Mouse (Mus musculus): ENCODE data around the gene Ceacam20. TPM values are rescaled to one million over a fixed set of nuclear protein-coding genes. Genes with fewer than 3 reads are reported as not detected.
A peak's percentile ranks its signal among the peaks of the same experiment; 100 is the strongest.
"Not testable (repeated sequence)": the region's sequence is repeated elsewhere in the genome, so short reads cannot be mapped to it uniquely, and the experiment has no call there.

Gene Ceacam20
- polyA plus RNA-seq (2014; fragmentation: Nextera tagmentation; extraction: Ambion mirVana), result not detected in 2 replicates

DNA sequence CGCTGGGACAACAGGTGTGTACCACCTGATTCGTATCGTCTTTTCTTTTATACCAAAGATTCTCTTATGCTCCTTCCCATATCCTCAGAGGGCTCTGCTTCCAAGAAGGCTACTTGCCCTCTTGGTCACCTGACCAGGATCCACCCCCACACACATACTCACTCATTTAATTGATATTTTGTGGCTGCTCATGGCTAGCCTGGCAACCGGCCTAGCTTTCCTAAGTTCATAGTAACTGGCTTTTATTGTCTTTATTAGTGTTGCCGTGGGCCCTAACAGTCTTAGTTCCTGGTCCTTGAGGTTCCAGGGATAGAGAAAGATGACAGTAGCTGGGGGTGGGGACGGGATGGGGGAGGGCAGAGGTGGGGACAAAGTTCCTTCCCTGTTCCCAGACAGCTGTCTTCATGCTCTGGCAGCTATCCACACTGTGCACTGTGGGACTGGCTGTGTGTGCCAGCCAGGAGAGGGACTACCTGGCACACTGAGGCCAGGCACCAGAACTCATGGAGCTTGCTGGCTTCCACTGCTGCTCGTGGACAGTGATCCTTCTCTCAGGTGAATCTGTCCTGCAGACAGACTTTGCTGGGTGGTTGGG lies at the start of gene Ceacam20:
Gene Ceacam20, plus strand, starts transcription at position 428 of the 595 bp plus-strand sequence.
- Histone ChIP-seq H3K9ac (ENCODE audit: low read depth, low read length) (no peak within 1 kb of the TSS), H3K4me3 (ENCODE audit: low read length) (no peak within 1 kb of the TSS), H3K4me2 (replicated peaks; ENCODE audit: low read depth, low read length) (no peak within 1 kb of the TSS), H3K4me1 (ENCODE audit: control insufficient read depth, insufficient read depth, low read length) (no peaks in the 10 kb centered on the region), H3K27ac (ENCODE audit: low read depth, low read length) (no peak within 1 kb of the TSS), H3K27me3 (ENCODE audit: control insufficient read depth, insufficient read depth, low read length) (no peaks in the 10 kb centered on the region), H3K9me3 (ENCODE audit: control insufficient read depth, low read length) (no peaks in the 10 kb centered on the region; the same call in 1 of the 2 replicates), H3K36me3 (ENCODE audit: control insufficient read depth, insufficient read depth, low read length) (no peaks in the 10 kb centered on the region)
- ATAC-seq (ENCODE audit: low FRiP score, low TSS enrichment), result no peak
- WGBS, result 75% methylated on average over 7 of the region's 7 CpGs

DNA sequence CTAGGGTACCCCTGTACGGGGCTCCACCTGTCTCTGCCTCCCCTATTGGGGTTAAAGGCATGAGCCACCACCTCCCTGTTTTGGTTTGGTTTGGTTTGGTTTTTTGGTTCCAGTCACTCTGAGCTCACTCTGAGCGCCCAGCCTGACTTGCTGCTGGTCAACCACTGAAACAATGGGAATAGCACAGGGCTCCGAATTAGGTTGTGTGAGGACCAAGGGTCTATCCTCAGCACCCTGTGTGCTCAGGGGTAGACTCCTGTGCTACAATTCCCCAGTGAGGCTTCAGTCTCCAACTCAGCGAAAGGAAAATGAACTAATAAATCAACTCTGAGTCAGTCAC lies 45.1 kb upstream of the Ceacam20 start:
- Histone ChIP-seq H3K27ac (ENCODE audit: low read depth, low read length) (no peak overlapping the region), H3K27me3 (ENCODE audit: control insufficient read depth, insufficient read depth, low read length) (no peaks in the 10 kb centered on the region), H3K4me2 (replicated peaks; ENCODE audit: low read depth, low read length) (peak overlapping the region; percentile 66), H3K9me3 (ENCODE audit: control insufficient read depth, low read length) (no peaks in the 10 kb centered on the region), H3K4me1 (ENCODE audit: control insufficient read depth, insufficient read depth, low read length) (peaks cover 5% of the 10 kb centered on the region; the same call in 1 of the 2 replicates), H3K9ac (ENCODE audit: low read depth, low read length) (peak overlapping the region; percentile 76), H3K4me3 (ENCODE audit: low read length) (peak overlapping the region; percentile 84), H3K36me3 (ENCODE audit: control insufficient read depth, insufficient read depth, low read length) (peaks cover 26% of the 10 kb centered on the region)
- 30% methylated on average over 4 of the region's 4 CpGs for WGBS
- ATAC-seq (ENCODE audit: low FRiP score, low TSS enrichment), result peak; percentile 16

DNA sequence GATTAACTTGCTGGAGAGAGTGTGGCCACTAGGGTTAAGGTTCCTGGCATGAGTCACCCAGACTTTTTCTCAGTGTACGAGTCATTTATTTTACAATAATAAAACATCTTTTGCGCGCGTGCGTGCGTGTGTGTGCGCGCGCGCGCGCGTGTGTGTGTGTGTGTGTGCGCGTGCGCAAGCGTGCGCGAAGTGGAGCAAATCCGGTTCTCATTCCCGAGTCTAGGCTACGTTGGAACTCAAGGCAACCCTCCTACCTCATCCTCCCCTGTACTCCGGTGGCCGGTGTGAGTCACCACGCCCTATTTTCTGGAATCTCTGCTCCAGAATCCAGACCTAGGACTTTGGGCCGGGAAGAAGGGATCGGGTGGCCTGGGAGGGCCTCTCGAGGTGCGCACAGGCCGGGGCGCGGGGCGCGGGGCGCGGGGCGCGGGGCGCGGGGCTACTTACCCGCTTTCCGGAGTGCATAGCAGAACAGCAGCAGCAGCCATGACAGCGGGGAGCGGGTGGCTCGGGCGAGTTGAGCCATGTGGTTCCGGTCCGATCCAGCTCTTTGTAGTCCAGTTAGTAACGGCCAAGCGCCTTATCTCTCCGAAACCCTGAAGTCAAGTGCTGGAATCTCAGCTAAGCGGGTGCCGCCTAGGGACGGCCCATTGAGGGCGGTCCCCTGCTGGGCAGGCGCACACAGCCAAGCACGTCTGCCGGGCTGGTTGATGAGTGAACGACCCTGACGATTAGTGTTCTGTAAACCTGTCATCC lies 44.5 kb upstream of the Ceacam20 start, which contains the start of gene Pvr:
Gene Pvr, minus strand, starts transcription at position 655 of the 756 bp plus-strand sequence.
- Histone ChIP-seq H3K9ac (ENCODE audit: low read depth, low read length) (peak within 1 kb of the TSS; percentile 76), H3K27ac (ENCODE audit: low read depth, low read length) (peak within 1 kb of the TSS; percentile 63), H3K9me3 (ENCODE audit: control insufficient read depth, low read length) (no peaks in the 10 kb centered on the region), H3K27me3 (ENCODE audit: control insufficient read depth, insufficient read depth, low read length) (no peaks in the 10 kb centered on the region), H3K4me2 (replicated peaks; ENCODE audit: low read depth, low read length) (peak within 1 kb of the TSS; percentile 66), H3K4me1 (ENCODE audit: control insufficient read depth, insufficient read depth, low read length) (peaks cover 5% of the 10 kb centered on the region; the same call in 1 of the 2 replicates), H3K36me3 (ENCODE audit: control insufficient read depth, insufficient read depth, low read length) (peaks cover 21% of the 10 kb centered on the region), H3K4me3 (ENCODE audit: low read length) (peak within 1 kb of the TSS; percentile 84)
- peak; percentile 90 for ATAC-seq (ENCODE audit: low FRiP score, low TSS enrichment)
- 0% methylated on average over 60 of the region's 60 CpGs for WGBS

DNA sequence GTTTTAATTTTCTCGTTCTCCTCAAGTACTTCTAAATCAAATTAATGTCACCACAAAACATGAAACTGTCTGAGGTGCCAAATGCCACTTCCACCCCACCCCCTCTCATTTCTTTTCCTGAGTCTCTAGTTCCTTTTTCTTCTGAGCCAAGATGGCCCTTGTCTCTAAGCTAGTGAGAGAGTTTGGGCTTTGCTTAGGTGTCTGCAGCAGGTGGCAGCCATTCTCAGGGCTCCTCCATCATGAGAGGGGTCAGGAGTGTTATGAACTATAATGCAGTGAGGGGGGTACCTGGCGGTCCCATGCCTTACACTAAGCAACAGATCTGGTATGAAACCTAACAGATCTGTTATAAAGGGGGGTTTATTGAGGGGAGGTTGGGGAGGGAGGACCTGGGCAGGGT lies 41.9 kb upstream of the Ceacam20 start:
- Histone ChIP-seq H3K4me2 (replicated peaks; ENCODE audit: low read depth, low read length) (no peak overlapping the region), H3K36me3 (ENCODE audit: control insufficient read depth, insufficient read depth, low read length) (peaks cover 3% of the 10 kb centered on the region; the same call in 1 of the 2 replicates), H3K9me3 (ENCODE audit: control insufficient read depth, low read length) (no peaks in the 10 kb centered on the region), H3K4me1 (ENCODE audit: control insufficient read depth, insufficient read depth, low read length) (peaks cover 5% of the 10 kb centered on the region; the same call in 1 of the 2 replicates), H3K27ac (ENCODE audit: low read depth, low read length) (no peak overlapping the region), H3K9ac (ENCODE audit: low read depth, low read length) (no peak overlapping the region), H3K4me3 (ENCODE audit: low read length) (no peak overlapping the region), H3K27me3 (ENCODE audit: control insufficient read depth, insufficient read depth, low read length) (no peaks in the 10 kb centered on the region)
- WGBS, result 26% methylated on average over 2 of the region's 2 CpGs
- no peak for ATAC-seq (ENCODE audit: low FRiP score, low TSS enrichment)

DNA sequence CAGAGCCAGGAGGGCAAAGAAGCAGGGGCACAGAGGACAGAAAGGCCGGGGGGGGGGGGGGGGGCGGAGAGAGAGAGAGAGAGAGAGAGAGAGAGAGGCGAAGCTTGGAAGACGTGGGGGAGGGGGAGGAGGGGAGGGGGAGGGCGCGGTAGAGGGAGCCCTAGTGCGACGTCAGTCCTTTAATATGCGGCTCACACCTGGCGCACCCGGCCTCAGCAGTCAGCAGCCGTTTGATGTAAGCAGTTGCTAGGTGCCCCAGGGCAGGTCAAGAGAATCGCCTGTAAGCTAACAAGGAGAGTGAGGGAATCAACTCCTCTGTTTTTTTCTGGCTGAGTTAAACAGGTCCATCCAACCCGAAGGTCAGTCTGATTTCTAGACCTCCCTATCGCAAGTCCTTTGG lies 41.4 kb upstream of the Ceacam20 start:
- Histone ChIP-seq H3K4me3 (ENCODE audit: low read length) (no peak overlapping the region), H3K27ac (ENCODE audit: low read depth, low read length) (no peak overlapping the region), H3K27me3 (ENCODE audit: control insufficient read depth, insufficient read depth, low read length) (no peaks in the 10 kb centered on the region), H3K9ac (ENCODE audit: low read depth, low read length) (no peak overlapping the region), H3K4me2 (replicated peaks; ENCODE audit: low read depth, low read length) (no peak overlapping the region), H3K4me1 (ENCODE audit: control insufficient read depth, insufficient read depth, low read length) (peaks cover 5% of the 10 kb centered on the region; the same call in 1 of the 2 replicates), H3K9me3 (ENCODE audit: control insufficient read depth, low read length) (no peaks in the 10 kb centered on the region), H3K36me3 (ENCODE audit: control insufficient read depth, insufficient read depth, low read length) (no peaks in the 10 kb centered on the region)
- no peak for ATAC-seq (ENCODE audit: low FRiP score, low TSS enrichment)
- 8% methylated on average over 11 of the region's 15 CpGs for WGBS

DNA sequence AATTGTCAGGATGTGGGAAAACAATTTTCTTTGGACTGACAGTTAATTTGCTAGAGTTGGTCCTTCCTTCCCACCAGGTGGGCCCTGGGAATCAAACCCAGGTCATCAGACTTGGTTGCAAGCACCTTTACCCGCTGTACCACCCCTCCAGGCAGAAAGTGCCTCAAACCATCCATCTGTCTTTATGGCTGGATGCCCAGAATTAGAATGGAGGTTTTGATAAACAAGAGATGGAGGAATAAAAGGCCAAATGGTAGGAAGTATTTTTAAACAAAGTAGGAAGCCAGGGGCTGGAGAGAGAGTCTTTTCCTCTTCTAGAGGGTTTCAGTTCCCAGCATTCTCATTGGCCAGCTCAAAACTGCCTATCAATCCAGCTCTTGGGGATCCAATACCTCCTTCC lies 39.8 kb upstream of the Ceacam20 start:
- 89% methylated on average over 1 of the region's 1 CpGs for WGBS
- Histone ChIP-seq H3K4me3 (ENCODE audit: low read length) (no peak overlapping the region), H3K4me1 (ENCODE audit: control insufficient read depth, insufficient read depth, low read length) (no peaks in the 10 kb centered on the region), H3K36me3 (ENCODE audit: control insufficient read depth, insufficient read depth, low read length) (no peaks in the 10 kb centered on the region), H3K4me2 (replicated peaks; ENCODE audit: low read depth, low read length) (no peak overlapping the region), H3K9me3 (ENCODE audit: control insufficient read depth, low read length) (no peaks in the 10 kb centered on the region), H3K9ac (ENCODE audit: low read depth, low read length) (no peak overlapping the region), H3K27me3 (ENCODE audit: control insufficient read depth, insufficient read depth, low read length) (no peaks in the 10 kb centered on the region), H3K27ac (ENCODE audit: low read depth, low read length) (no peak overlapping the region)
- ATAC-seq (ENCODE audit: low FRiP score, low TSS enrichment), result no peak

DNA sequence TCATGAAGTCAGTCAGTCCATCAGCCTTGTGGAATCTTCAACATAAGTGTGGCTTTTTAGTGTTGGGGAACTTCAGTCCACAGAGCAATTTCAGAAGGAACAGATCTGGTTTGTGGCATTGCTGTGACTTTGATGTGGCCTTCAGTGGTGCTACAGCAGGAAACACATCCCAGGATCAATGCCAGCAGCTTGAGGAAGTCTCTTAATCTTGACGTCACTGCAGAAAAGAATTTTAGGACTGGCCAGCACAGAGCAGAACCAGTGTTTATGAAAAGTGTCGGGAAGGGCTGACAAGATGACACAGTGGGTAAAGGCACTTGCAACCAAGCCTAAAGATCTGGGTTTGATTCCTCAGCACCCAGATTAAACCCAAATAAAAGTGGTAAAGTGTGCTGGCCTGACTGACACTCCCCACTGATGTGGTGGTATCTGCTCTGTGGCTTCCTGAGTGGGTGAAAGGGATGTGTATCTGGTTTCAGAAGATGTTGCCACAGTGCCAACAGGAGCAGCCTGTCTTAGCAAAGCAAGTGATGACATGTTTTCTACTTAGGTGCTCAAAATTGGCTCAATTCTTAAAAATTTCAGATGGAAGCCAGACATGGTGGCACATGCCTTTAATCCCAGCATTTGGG lies 38.2 kb upstream of the Ceacam20 start:
- Histone ChIP-seq H3K9me3 (ENCODE audit: control insufficient read depth, low read length) (no peaks in the 10 kb centered on the region), H3K27me3 (ENCODE audit: control insufficient read depth, insufficient read depth, low read length) (no peaks in the 10 kb centered on the region), H3K4me3 (ENCODE audit: low read length) (no peak overlapping the region), H3K9ac (ENCODE audit: low read depth, low read length) (no peak overlapping the region), H3K4me2 (replicated peaks; ENCODE audit: low read depth, low read length) (no peak overlapping the region), H3K4me1 (ENCODE audit: control insufficient read depth, insufficient read depth, low read length) (no peaks in the 10 kb centered on the region), H3K27ac (ENCODE audit: low read depth, low read length) (no peak overlapping the region), H3K36me3 (ENCODE audit: control insufficient read depth, insufficient read depth, low read length) (no peaks in the 10 kb centered on the region)
- no peak for ATAC-seq (ENCODE audit: low FRiP score, low TSS enrichment)
- 72% methylated on average over 2 of the region's 2 CpGs for WGBS

DNA sequence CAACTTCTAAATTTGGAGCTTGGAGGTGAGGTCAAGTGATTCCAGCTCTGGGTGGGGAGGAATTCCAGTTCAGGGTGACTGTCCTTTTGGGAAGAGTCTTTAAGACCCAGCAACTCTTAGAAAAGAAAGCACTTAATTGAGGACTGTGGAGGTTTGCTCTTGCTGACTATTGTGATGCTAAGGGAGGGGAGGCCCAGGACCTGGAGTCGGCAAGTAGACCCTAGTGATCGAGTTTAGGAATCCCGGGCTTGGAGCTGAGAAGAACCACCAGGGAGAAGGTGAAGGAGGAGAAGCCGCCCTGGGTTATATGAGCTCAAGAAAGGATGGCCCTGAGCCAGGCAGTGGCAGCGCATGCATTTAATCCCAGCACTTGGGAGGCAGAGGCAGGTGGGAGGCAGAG lies 36.7 kb upstream of the Ceacam20 start:
- Histone ChIP-seq H3K27ac (ENCODE audit: low read depth, low read length) (no peak overlapping the region), H3K36me3 (ENCODE audit: control insufficient read depth, insufficient read depth, low read length) (no peaks in the 10 kb centered on the region), H3K9ac (ENCODE audit: low read depth, low read length) (no peak overlapping the region), H3K27me3 (ENCODE audit: control insufficient read depth, insufficient read depth, low read length) (no peaks in the 10 kb centered on the region), H3K4me2 (replicated peaks; ENCODE audit: low read depth, low read length) (no peak overlapping the region), H3K4me3 (ENCODE audit: low read length) (no peak overlapping the region), H3K9me3 (ENCODE audit: control insufficient read depth, low read length) (no peaks in the 10 kb centered on the region), H3K4me1 (ENCODE audit: control insufficient read depth, insufficient read depth, low read length) (0 out of 2 replicates have a peak, but pooled peaks cover 4% of the 10 kb centered on the region)
- WGBS, result 59% methylated on average over 5 of the region's 5 CpGs
- no peak for ATAC-seq (ENCODE audit: low FRiP score, low TSS enrichment)

DNA sequence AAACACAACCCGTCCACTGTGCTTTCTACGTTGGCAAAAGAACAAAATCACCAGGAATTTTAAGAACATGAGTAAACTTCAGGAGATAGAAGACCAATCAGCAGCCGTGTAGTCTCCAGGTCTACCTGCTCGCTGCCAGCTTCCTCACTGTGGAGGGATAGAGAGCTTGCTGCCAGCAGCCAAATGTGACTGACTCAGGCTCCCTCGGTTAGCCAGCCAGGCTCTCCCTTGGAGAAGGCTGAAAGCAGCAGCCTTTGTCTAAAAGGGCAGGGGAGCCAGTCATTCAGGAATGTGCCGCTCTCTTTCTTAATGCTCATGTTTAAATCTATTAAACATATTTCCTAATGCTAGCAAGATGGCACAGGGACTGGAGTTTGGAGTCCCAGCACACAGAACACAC lies 34.7 kb upstream of the Ceacam20 start:
- H3K4me3 ChIP-seq (ENCODE audit: low read length); H3K9ac ChIP-seq (ENCODE audit: low read depth, low read length); H3K4me2 ChIP-seq (replicated peaks; ENCODE audit: low read depth, low read length); H3K36me3 ChIP-seq (ENCODE audit: control insufficient read depth, insufficient read depth, low read length); H3K27me3 ChIP-seq (ENCODE audit: control insufficient read depth, insufficient read depth, low read length); H3K9me3 ChIP-seq (ENCODE audit: control insufficient read depth, low read length); H3K4me1 ChIP-seq (ENCODE audit: control insufficient read depth, insufficient read depth, low read length); H3K27ac ChIP-seq (ENCODE audit: low read depth, low read length); ATAC-seq (ENCODE audit: low FRiP score, low TSS enrichment): not testable (repeated sequence)
- WGBS, result 83% methylated on average over 6 of the region's 6 CpGs

All from kidney, embryonic 14.5 days (tissue).